Mouse (Mus musculus) liver, embryonic 16.5 days (tissue): ENCODE results near the gene Krt77. TPM values are rescaled to one million over a fixed set of nuclear protein-coding genes. Genes with fewer than 3 reads are reported as not detected.

ENCODE experiments used
- ATAC-seq: fragments of 200-750 bp; cut with Nextera tagmentation; 2 replicates; pipeline ENCODE4 v1.8.0; 2017; ENCODE audit warnings: low read depth, mild to moderate bottlenecking, moderate number of reproducible peaks, moderate library complexity
- H3K27ac ChIP-seq: fragments of 300-500 bp; sonication (generic); 2 replicates; pipeline ENCODE4 v1.5.1; 2014; ENCODE audit warnings: mild to moderate bottlenecking, low read length
- H3K27me3 ChIP-seq: fragments of 300-500 bp; sonication (generic); 2 replicates; pipeline ENCODE4 v1.6.1; 2014; ENCODE audit warnings: low read depth, low read length, mixed read lengths; ENCODE audit not compliant: control insufficient read depth, insufficient read depth
- H3K36me3 ChIP-seq: fragments of 300-500 bp; sonication (generic); 2 replicates; pipeline ENCODE4 v1.6.1; 2014; ENCODE audit warnings: mild to moderate bottlenecking; ENCODE audit not compliant: control insufficient read depth, insufficient read depth
- H3K4me1 ChIP-seq: fragments of 300-500 bp; sonication (generic); 2 replicates; pipeline ENCODE4 v1.6.1; 2014; ENCODE audit warnings: low read depth, low read length, mixed read lengths; ENCODE audit not compliant: control insufficient read depth
- H3K4me2 ChIP-seq: fragments of 300-500 bp; sonication (generic); 2 replicates; pipeline ENCODE4 v1.6.1; 2014; ENCODE audit warnings: low read depth, low read length, mixed read lengths
- H3K4me3 ChIP-seq: fragments of 300-500 bp; sonication (generic); 2 replicates; pipeline ENCODE4 v1.5.1; 2014; ENCODE audit warnings: low read depth, mild to moderate bottlenecking, low read length
- H3K9ac ChIP-seq: fragments of 300-500 bp; sonication (generic); 2 replicates; pipeline ENCODE4 v1.6.1; 2014; ENCODE audit warnings: low read depth, low read length
- H3K9me3 ChIP-seq: fragments of 300-500 bp; sonication (generic); replicated peaks from 2 replicates; pipeline ENCODE4 v1.6.1; 2016; ENCODE audit warnings: low read length; ENCODE audit not compliant: control insufficient read depth
- WGBS: fragments of 180-500 bp; shearing (Covaris S2); extraction: QIAGEN DNeasy Blood & Tissue Kit; methylation state at CpG from one replicate; pipeline ENCODE4 v1.1.7; 2014; ENCODE audit not compliant: insufficient replicate concordance; 5-methylcytosine and 5-hydroxymethylcytosine counted together
- polyA plus RNA-seq: library from polyadenylated mRNA; unstranded; fragments of >200 nt; fragmentation: Nextera tagmentation; extraction: Ambion mirVana; gene quantifications from 2 replicates; pipeline ENCODE4 v1.2.1, GENCODE M21; 2015

Gene Krt77
- polyA plus RNA-seq: not detected in 2 replicates

- no peaks in the 10 kb centered on the region for H3K9me3 ChIP-seq
- WGBS: 30% methylated on average over 6 of the region's 6 CpGs
- ATAC-seq: no peak
Observed at GRCm38 (mm10) chr15:101869431-101869830, at the start of gene Krt77. TSS of gene Krt77 (minus strand) at chr15:101869705.

GRCm38 (mm10) chr15:101916072-101916471 is 46.6 kb upstream of the Krt77 start:
- WGBS: 45% methylated on average over 2 of the region's 2 CpGs
- Histone ChIP-seq H3K4me1 (no peaks in the 10 kb centered on the region), H3K9me3 (no peaks in the 10 kb centered on the region), H3K4me2 (no peak overlapping the region), H3K27ac (no peak overlapping the region), H3K36me3 (no peaks in the 10 kb centered on the region), H3K27me3 (no peaks in the 10 kb centered on the region), H3K4me3 (no peak overlapping the region), H3K9ac (no peak overlapping the region)
- ATAC-seq: no peak

More at GRCm38 (mm10) chr15:101869431-101869830, at the start of gene Krt77:
- Histone ChIP-seq H3K9ac (no peak within 1 kb of the TSS), H3K4me1 (no peaks in the 10 kb centered on the region), H3K4me3 (no peak within 1 kb of the TSS), H3K27ac (no peak within 1 kb of the TSS), H3K4me2 (no peak within 1 kb of the TSS), H3K27me3 (no peaks in the 10 kb centered on the region), H3K36me3 (no peaks in the 10 kb centered on the region)

DNA sequence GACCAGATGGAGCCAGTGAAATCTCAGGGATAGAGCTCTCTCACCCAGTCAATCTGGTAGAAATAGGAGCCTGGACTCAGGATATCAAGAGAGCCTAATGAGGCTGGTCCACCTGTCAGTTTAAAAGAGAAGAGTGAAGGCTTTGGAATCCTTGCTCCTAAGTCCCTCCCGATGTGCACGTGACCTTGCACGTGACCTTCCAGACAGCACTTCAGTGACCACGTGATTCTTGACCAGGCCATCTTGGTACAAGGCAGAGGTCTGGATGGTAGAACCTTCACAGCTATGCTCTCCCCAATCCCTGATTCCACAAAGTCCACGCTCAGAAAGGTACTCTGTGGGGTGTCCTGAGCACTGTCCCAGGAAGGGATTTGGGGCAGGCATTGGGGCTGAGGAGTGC is 35.3 kb upstream of the Krt77 start:
- WGBS: 62% methylated on average over 5 of the region's 5 CpGs
- H3K27me3 ChIP-seq: no peaks in the 10 kb centered on the region
- H3K4me3 ChIP-seq: no peak overlapping the region
- H3K4me1 ChIP-seq: no peaks in the 10 kb centered on the region
- no peak overlapping the region for H3K4me2 ChIP-seq
- H3K9ac ChIP-seq: no peak overlapping the region
- H3K27ac ChIP-seq: no peak overlapping the region
- ATAC-seq: no peak
- no peaks in the 10 kb centered on the region for H3K36me3 ChIP-seq
- H3K9me3 ChIP-seq: no peaks in the 10 kb centered on the region

GRCm38 (mm10) chr15:101902171-101903149 is 33.0 kb upstream of the Krt77 start:
- no peak for ATAC-seq
- WGBS: 44% methylated on average over 12 of the region's 12 CpGs
- no peak overlapping the region for H3K4me3 ChIP-seq

GRCm38 (mm10) chr15:101895216-101895615 is 25.7 kb upstream of the Krt77 start:
- Histone ChIP-seq H3K4me2 (no peak overlapping the region), H3K9ac (no peak overlapping the region), H3K4me1 (no peaks in the 10 kb centered on the region), H3K4me3 (no peak overlapping the region), H3K27ac (no peak overlapping the region), H3K9me3 (no peaks in the 10 kb centered on the region), H3K36me3 (no peaks in the 10 kb centered on the region), H3K27me3 (no peaks in the 10 kb centered on the region)
- no peak for ATAC-seq
- 74% methylated on average over 4 of the region's 4 CpGs for WGBS

More at GRCm38 (mm10) chr15:101902171-101903149, 33.0 kb upstream of the Krt77 start:
- no peaks in the 10 kb centered on the region for H3K36me3 ChIP-seq
- H3K4me1 ChIP-seq: no peaks in the 10 kb centered on the region
- H3K27ac ChIP-seq: no peak overlapping the region
- no peaks in the 10 kb centered on the region for H3K27me3 ChIP-seq
- H3K4me2 ChIP-seq: no peak overlapping the region
- no peaks in the 10 kb centered on the region for H3K9me3 ChIP-seq
- H3K9ac ChIP-seq: no peak overlapping the region

- no peaks in the 10 kb centered on the region for H3K27me3 ChIP-seq
- H3K4me3 ChIP-seq: no peak within 1 kb of the TSS
- H3K36me3 ChIP-seq: no peaks in the 10 kb centered on the region
- ATAC-seq: no peak
- no peak within 1 kb of the TSS for H3K4me2 ChIP-seq
- H3K4me1 ChIP-seq: no peaks in the 10 kb centered on the region
- H3K9ac ChIP-seq: no peak within 1 kb of the TSS
- 37% methylated on average over 4 of the region's 4 CpGs for WGBS
- H3K9me3 ChIP-seq: no peaks in the 10 kb centered on the region
- H3K27ac ChIP-seq: no peak within 1 kb of the TSS
Observed at GRCm38 (mm10) chr15:101892820-101893219, 23.3 kb upstream of the Krt77 start, which contains the start of gene Krt76. TSS of gene Krt76 (minus strand) at chr15:101892920.

DNA sequence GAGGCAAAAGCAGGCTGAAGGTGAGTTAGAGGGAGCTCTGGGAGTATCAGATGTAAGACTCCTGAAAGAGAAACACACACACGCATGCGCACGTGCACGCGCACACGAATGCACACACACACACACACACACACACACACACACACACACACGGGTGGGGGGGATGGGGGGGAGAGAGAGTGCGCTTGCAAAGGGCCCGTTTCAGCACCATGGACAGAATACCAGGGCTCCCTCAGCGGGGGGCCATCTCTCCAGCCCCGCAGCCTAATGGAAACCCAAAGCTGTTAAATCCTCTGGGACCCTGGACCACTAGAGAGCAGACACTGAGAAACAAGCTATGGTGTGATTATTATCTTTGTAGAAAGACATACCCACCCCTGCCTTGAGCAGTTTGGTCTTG is 10.3 kb upstream of the Krt77 start:
- no peak overlapping the region for H3K9ac ChIP-seq
- WGBS: 24% methylated on average over 11 of the region's 11 CpGs
- no peaks in the 10 kb centered on the region for H3K9me3 ChIP-seq
- ATAC-seq: no peak
- no peak overlapping the region for H3K4me2 ChIP-seq
- H3K27ac ChIP-seq: no peak overlapping the region
- H3K4me3 ChIP-seq: no peak overlapping the region
- no peaks in the 10 kb centered on the region; the same call in 1 of the 2 replicates for H3K27me3 ChIP-seq
- H3K36me3 ChIP-seq: no peaks in the 10 kb centered on the region
- H3K4me1 ChIP-seq: no peaks in the 10 kb centered on the region

- Histone ChIP-seq H3K9ac (no peak overlapping the region), H3K27ac (no peak overlapping the region), H3K36me3 (no peaks in the 10 kb centered on the region), H3K4me1 (no peaks in the 10 kb centered on the region), H3K4me3 (no peak overlapping the region), H3K27me3 (no peaks in the 10 kb centered on the region; the same call in 1 of the 2 replicates), H3K9me3 (no peaks in the 10 kb centered on the region), H3K4me2 (no peak overlapping the region)
- 25% methylated on average over 2 of the region's 2 CpGs for WGBS
- no peak for ATAC-seq
Observed at GRCm38 (mm10) chr15:101878041-101878440, 8.5 kb upstream of the Krt77 start.

GRCm38 (mm10) chr15:101874383-101874782 is 4.9 kb upstream of the Krt77 start:
- WGBS: 51% methylated on average over 1 of the region's 1 CpGs
- Histone ChIP-seq H3K27me3 (no peaks in the 10 kb centered on the region; the same call in 1 of the 2 replicates), H3K4me3 (no peak overlapping the region), H3K27ac (no peak overlapping the region), H3K4me2 (no peak overlapping the region), H3K4me1 (no peaks in the 10 kb centered on the region), H3K36me3 (no peaks in the 10 kb centered on the region), H3K9me3 (no peaks in the 10 kb centered on the region), H3K9ac (no peak overlapping the region)
- ATAC-seq: no peak
